Mouse (Mus musculus) liver, postnatal 0 days (tissue): ENCODE measurements around the gene Iqsec3. TPM values are rescaled to one million over a fixed set of nuclear protein-coding genes. Genes with fewer than 3 reads are reported as not detected.

Experiments
- ATAC-seq: fragments of 200-750 bp; cut with Nextera tagmentation; 2 replicates; pipeline ENCODE4 v1.8.0; 2017; ENCODE audit warnings: mild to moderate bottlenecking, moderate library complexity
- DNase-seq: peaks from one replicate; pipeline ENCODE4 v3.0.0-alpha.2; 2016
- H3K27ac ChIP-seq: fragments of 300-500 bp; sonication (generic); 2 replicates; pipeline ENCODE4 v1.5.1; 2014; ENCODE audit warnings: antibody characterized with exemption, moderate library complexity, mild to moderate bottlenecking, low read depth
- H3K27me3 ChIP-seq: fragments of 300-500 bp; sonication (generic); 2 replicates; pipeline ENCODE4 v1.6.1; 2014; ENCODE audit warnings: low read length, control low read depth, mixed read lengths; ENCODE audit not compliant: insufficient read depth
- H3K36me3 ChIP-seq: fragments of 300-500 bp; sonication (generic); replicated peaks from 2 replicates; pipeline ENCODE4 v1.6.1; 2014; ENCODE audit warnings: mild to moderate bottlenecking, control low read depth, low read length, moderate library complexity, mixed read lengths; ENCODE audit not compliant: insufficient read depth
- H3K4me1 ChIP-seq: fragments of 300-500 bp; sonication (generic); 2 replicates; pipeline ENCODE4 v1.6.1; 2014; ENCODE audit warnings: antibody characterized with exemption, mild to moderate bottlenecking, control low read depth; ENCODE audit not compliant: insufficient read depth
- H3K4me2 ChIP-seq: fragments of 300-500 bp; sonication (generic); 2 replicates; pipeline ENCODE4 v1.6.1; 2014; ENCODE audit warnings: low read depth, mild to moderate bottlenecking, low read length, moderate library complexity, mixed read lengths
- H3K4me3 ChIP-seq: fragments of 300-500 bp; sonication (generic); 2 replicates; pipeline ENCODE4 v1.5.1; 2014; ENCODE audit warnings: low read depth, low read length
- H3K9ac ChIP-seq: fragments of 300-500 bp; sonication (generic); replicated peaks from 2 replicates; pipeline ENCODE4 v1.6.1; 2014; ENCODE audit warnings: mild to moderate bottlenecking, moderate library complexity
- H3K9me3 ChIP-seq: fragments of 300-500 bp; sonication (generic); 2 replicates; pipeline ENCODE4 v1.6.1; 2016; ENCODE audit warnings: mild to moderate bottlenecking, control low read depth, low read length, mixed read lengths
- CTCF ChIP-seq: sonication (generic); IDR thresholded peaks from 2 replicates; pipeline ENCODE4 v1.5.1; 2016; ENCODE audit warnings: antibody characterized with exemption, low read depth
- EP300 ChIP-seq: IDR thresholded peaks from 2 replicates; pipeline ENCODE4 v1.6.1; 2016; ENCODE audit warnings: antibody characterized with exemption, low read depth, mild to moderate bottlenecking
- whole genome bisulfite sequencing: fragments of 180-500 bp; shearing (Covaris S2); extraction: QIAGEN DNeasy Blood & Tissue Kit; methylation state at CpG from one replicate; pipeline ENCODE4 v1.1.7; 2014; ENCODE audit not compliant: insufficient replicate concordance; 5-methylcytosine and 5-hydroxymethylcytosine counted together
- polyA plus RNA-seq: library from polyadenylated mRNA; unstranded; fragments of >200 nt; fragmentation: Nextera tagmentation; extraction: Ambion mirVana; gene quantifications from 2 replicates; pipeline ENCODE4 v1.2.1, GENCODE M21; 2015

Gene Iqsec3
- polyA plus RNA-seq, 1 experiment from 2014 or later = not detected

DNA sequence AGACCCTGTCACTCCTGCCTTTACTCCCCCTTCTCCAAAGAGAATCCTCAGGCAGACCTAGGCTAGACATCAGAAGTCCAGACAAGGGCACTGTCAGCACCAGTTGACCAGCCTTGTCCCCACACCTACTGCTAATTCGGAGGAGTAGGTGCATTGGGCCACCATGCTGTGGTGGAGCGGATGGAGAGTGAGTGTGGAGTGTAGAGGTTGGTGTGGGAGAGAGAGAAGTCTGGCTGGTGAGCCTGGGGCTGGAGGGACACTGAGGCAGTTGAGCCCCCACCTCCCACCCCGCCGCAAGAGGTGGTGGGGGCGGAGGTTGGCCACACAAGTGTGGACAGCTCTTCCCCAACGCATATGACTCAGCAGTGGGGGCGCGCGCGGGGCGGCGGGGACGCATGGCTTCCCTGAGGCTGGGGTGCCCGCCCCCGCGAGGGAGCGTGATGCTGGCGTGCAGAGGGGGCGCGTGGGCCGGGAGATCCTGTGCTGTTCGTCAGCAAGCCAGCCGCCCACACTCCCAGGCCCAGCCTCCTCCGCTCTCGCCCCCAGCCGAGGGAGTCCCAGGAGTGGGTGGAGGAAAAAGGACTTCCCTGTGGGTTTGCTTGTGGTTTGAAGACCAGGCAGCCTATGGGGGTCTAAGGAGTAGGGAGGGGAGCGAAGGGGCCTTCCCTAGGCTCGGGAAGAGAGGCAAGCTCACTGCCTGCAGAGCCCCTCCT lies 10.7 kb downstream of the Iqsec3 start:
- Histone ChIP-seq H3K9ac (no peak overlapping the region), H3K27me3 (peaks cover 12% of the 10 kb centered on the region; the same call in 1 of the 2 replicates), H3K27ac (no peak overlapping the region), H3K4me1 (no peaks in the 10 kb centered on the region), H3K4me3 (no peak overlapping the region), H3K9me3 (no peaks in the 10 kb centered on the region), H3K4me2 (no peak overlapping the region), H3K36me3 (no peaks in the 10 kb centered on the region)
- WGBS = 3% methylated on average over 28 of the region's 28 CpGs
- TF ChIP-seq EP300 (no peak), CTCF (no peak)
- ATAC-seq (no peak), DNase-seq (no peak)

DNA sequence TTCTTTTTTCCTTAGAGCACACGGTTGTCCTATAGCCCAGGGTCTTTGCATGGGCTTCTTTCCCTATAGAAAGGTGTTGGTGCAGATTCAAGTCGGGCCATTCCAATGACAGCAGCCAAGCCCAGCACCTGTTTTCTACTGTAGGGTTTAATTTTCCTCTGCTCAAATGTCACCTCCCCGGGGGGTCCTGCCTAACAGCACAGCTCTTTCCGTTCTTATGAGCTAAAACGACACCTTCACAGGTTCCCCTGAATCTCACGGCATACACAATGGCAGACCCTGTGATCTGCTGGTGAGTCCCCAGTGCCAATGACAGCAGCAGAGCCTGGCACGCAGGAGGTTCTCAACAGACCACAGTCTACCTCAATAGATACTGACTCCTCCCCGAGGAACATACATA lies 16.1 kb downstream of the Iqsec3 start:
- WGBS = 38% methylated on average over 8 of the region's 8 CpGs
- TF ChIP-seq EP300 (no peak), CTCF (no peak)
- no peak overlapping the region for H3K9ac ChIP-seq

DNA sequence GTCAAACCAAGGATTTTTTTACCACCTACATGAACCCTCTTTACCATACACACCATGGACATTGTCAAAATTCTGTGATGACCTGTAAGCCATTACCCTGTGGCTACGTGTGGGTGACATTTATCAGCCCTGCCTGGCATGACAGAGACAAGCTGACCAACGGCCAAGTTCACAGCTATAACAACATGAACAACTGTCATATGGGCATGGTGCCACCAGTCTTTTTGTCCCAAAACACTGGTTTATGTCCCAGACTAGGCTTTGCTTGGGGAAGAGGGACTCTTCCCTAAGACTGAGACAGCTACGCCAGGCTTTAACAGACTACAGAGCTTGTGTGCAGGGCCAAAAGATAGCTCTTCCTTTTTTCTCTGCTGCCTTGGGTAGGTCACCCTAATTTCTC lies 16.8 kb downstream of the Iqsec3 start:
- H3K27me3 ChIP-seq = peaks cover 6% of the 10 kb centered on the region; the same call in 1 of the 2 replicates
- 60% methylated on average over 3 of the region's 3 CpGs for WGBS
- H3K4me3 ChIP-seq = no peak overlapping the region
- ATAC-seq (no peak), DNase-seq (no peak)
- H3K4me1 ChIP-seq = no peaks in the 10 kb centered on the region
- no peak overlapping the region for H3K9ac ChIP-seq
- no peaks in the 10 kb centered on the region for H3K36me3 ChIP-seq
- no peaks in the 10 kb centered on the region for H3K9me3 ChIP-seq
- TF ChIP-seq CTCF = no peak
- no peak for TF ChIP-seq EP300
- no peak overlapping the region for H3K27ac ChIP-seq
- H3K4me2 ChIP-seq = no peak overlapping the region

More for the DNA sequence above, 16.1 kb downstream of the Iqsec3 start:
- ATAC-seq (no peak), DNase-seq (no peak)
- no peaks in the 10 kb centered on the region for H3K4me1 ChIP-seq
- no peaks in the 10 kb centered on the region for H3K36me3 ChIP-seq
- no peak overlapping the region for H3K4me3 ChIP-seq
- H3K9me3 ChIP-seq = no peaks in the 10 kb centered on the region
- no peak overlapping the region for H3K27ac ChIP-seq
- H3K27me3 ChIP-seq = peaks cover 8% of the 10 kb centered on the region; the same call in 1 of the 2 replicates
- H3K4me2 ChIP-seq = no peak overlapping the region

- no peak overlapping the region for H3K4me3 ChIP-seq
- DNase-seq (no peak), ATAC-seq (no peak)
- H3K4me2 ChIP-seq = no peak overlapping the region
- H3K27ac ChIP-seq = no peak overlapping the region
- 68% methylated on average over 12 of the region's 12 CpGs for WGBS
- no peak overlapping the region for H3K9ac ChIP-seq
- no peaks in the 10 kb centered on the region for H3K9me3 ChIP-seq
- H3K36me3 ChIP-seq = no peaks in the 10 kb centered on the region
- no peaks in the 10 kb centered on the region for H3K4me1 ChIP-seq
- H3K27me3 ChIP-seq = peaks cover 5% of the 10 kb centered on the region; the same call in 1 of the 2 replicates
- no peak for TF ChIP-seq CTCF
- no peak for TF ChIP-seq EP300
These were observed 18.7 kb downstream of the Iqsec3 start for GRCm38 (mm10) chr6:121454549-121455494.

DNA sequence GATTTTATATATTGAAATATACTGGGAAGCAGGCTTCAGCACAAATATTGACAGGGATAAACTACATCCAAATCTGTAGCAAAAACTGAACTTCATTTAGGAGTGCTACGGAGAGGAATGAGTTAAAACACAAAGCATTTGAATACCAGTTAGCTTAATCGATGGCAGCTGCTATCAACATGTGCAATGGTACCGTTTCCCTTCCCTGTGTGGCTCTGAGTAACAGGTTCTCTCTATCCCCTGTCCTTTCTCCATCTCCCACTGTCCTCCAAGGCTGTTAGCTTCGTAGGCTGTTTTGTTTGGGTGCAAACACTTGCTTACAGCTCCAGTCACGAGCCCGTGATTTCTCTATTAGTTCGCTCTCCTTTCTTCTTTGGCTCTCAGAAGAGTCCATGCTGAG lies 19.7 kb downstream of the Iqsec3 start:
- H3K4me1 ChIP-seq = no peaks in the 10 kb centered on the region
- H3K9me3 ChIP-seq = no peaks in the 10 kb centered on the region
- no peak overlapping the region for H3K9ac ChIP-seq
- no peak overlapping the region for H3K27ac ChIP-seq
- ATAC-seq = no peak
- H3K4me3 ChIP-seq = no peak overlapping the region
- no peak overlapping the region for H3K4me2 ChIP-seq
- peaks cover 5% of the 10 kb centered on the region; the same call in 1 of the 2 replicates for H3K27me3 ChIP-seq
- no peaks in the 10 kb centered on the region for H3K36me3 ChIP-seq
- no peak for DNase-seq
- 49% methylated on average over 7 of the region's 7 CpGs for WGBS
- TF ChIP-seq CTCF (no peak), EP300 (no peak)

DNA sequence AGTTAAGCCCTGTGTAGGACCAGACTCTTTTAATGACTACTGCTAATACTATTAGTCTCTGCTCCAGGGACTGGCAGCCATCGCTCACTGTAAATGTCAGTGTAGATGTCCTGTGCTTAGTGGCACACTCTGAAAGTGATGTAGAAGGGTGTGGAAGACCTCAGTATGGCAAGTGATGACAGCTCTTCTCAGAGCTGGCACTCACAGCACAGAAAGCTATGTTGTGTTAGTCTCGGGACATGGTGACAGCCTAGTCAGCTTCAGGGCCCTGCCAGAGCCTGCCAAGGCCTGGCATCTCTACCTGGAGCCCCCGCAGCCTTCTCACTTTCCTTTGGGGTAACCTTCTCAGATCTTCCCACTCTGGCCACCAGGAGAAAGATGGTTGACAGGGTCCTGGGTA lies 21.8 kb downstream of the Iqsec3 start:
- no peak overlapping the region for H3K4me2 ChIP-seq
- no peak for TF ChIP-seq EP300
- no peak for TF ChIP-seq CTCF
- no peaks in the 10 kb centered on the region for H3K36me3 ChIP-seq
- H3K9ac ChIP-seq = no peak overlapping the region
- H3K9me3 ChIP-seq = no peaks in the 10 kb centered on the region
- H3K27ac ChIP-seq = no peak overlapping the region
- ATAC-seq (no peak), DNase-seq (no peak)
- WGBS = 71% methylated on average over 3 of the region's 3 CpGs
- H3K4me3 ChIP-seq = no peak overlapping the region
- no peaks in the 10 kb centered on the region for H3K4me1 ChIP-seq
- no peaks in the 10 kb centered on the region for H3K27me3 ChIP-seq
